Mouse (Mus musculus) ovary, postnatal 10 days (tissue): ENCODE results near the gene Gm9573.

Source experiments
- DNase-seq: peaks from one replicate; pipeline ENCODE4 v3.0.0; 2022; ENCODE audit warnings: low spot score

Gm9573 gene

DNA sequence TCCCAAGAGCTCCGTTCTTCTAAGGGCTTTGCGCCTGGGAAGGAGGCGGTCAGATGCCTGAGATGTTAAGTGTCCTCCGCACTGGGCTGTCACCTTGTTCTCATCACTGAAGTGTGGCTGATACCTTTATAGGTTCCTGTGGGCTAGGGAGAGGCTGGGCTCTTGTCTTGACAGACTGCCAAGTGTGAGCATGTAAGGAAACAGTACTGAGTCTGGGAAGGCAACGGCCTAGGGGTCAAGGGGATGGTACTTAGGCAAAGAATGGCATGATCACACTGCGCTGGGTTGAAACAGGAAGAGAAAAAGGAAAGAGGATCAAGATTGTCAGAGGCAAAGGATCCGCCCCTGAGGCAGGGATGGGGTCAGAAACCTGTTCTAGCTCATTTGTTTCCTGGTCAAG is at the start of gene Gm9573:
TSS of gene Gm9573 (minus strand) at position 101 of the 400 bp plus-strand sequence.
- no peak for DNase-seq

DNA sequence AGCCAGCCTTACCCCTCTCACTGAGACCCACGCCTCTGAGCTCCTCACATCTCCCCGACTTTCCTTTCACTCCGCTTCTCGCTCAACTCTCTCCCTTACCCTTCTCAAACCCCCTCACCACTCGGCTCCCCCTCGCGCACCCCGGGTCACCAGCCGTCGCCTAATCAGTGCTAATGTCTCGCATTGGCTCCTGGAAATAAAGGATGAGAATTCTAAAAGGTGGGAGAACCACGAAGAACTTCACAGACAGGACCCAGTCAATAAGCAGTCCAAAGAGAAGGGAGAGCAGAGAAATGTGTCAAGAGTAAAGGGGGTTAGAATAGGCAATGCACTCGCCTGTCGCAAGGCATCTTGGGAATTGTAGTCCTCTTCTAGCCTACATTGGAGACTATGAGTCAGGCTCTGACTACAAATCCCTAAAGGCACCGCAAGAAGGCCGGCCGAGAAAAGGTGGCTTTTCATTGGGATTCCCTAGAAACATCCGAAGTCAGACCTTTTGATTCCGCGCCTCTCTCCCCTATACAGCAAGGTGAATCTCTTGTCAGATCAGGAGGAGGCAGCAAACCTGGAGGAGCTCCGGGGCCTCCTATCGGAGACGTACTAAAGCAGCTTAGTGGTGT is 47.1 kb upstream of the Gm9573 start, which contains the start of gene Gtf2h4:
TSS of gene Gtf2h4 (minus strand) at position 324 of the 620 bp plus-strand sequence.
- DNase-seq, result peak; percentile 42

DNA sequence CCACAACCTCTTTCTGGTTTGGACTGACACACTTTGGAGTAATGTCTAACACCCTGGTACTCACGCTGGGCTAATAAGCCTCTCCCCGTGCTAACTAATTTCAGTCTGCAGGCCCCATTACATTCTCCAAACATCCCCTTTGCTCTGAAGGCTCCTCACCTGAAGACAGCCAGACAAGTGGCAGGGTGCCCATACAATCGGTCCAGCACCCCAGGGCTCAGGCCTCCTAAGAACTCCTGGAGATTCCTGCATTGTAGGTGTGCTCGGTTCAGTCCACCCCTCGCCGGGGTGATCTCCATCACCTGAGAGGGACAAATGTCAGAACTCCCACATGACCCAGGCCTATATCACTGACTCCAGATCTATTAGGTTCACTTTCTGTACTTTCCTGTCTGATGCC is 46.1 kb upstream of the Gm9573 start:
- DNase-seq, result no peak

DNA sequence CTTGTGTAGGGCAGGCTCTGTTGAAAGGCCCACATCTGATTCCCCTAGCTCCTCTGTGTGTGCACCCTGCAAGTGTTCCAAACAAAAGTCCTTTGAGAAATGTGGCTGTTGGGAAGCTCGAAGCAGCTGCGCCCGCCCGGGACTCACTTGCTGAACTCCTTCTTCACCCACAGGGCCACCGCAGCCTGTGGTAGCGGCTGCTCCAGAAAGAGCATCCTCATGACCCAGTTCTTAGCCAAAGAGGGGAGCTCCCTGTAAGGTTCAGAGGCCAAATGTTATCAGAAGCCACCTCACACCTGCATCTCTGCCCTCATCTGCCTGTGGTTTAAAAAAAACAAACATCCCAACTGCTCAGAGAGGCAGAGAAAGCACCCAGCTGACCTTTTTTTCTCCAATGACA is 45.4 kb upstream of the Gm9573 start:
- DNase-seq, result no peak

DNA sequence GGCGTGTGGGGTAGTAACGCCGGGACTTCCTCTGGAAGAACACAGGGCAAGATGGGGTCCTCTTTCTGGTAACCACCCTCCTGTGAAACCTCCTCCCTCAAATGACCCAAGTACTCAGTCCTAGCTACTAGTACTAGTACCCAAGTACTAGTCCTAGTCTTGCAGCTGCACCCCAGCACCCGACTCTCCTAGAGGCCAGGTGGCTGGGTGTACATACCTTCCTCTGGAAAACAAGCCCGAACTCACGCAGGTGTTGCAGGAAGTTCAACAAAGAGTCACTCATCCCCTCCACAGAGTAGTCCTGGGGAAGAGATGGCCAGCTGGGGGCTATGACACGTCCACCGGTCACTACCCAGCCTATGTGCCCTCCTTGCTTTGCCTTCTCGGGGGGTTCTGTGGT is 43.3 kb upstream of the Gm9573 start:
- no peak for DNase-seq

DNA sequence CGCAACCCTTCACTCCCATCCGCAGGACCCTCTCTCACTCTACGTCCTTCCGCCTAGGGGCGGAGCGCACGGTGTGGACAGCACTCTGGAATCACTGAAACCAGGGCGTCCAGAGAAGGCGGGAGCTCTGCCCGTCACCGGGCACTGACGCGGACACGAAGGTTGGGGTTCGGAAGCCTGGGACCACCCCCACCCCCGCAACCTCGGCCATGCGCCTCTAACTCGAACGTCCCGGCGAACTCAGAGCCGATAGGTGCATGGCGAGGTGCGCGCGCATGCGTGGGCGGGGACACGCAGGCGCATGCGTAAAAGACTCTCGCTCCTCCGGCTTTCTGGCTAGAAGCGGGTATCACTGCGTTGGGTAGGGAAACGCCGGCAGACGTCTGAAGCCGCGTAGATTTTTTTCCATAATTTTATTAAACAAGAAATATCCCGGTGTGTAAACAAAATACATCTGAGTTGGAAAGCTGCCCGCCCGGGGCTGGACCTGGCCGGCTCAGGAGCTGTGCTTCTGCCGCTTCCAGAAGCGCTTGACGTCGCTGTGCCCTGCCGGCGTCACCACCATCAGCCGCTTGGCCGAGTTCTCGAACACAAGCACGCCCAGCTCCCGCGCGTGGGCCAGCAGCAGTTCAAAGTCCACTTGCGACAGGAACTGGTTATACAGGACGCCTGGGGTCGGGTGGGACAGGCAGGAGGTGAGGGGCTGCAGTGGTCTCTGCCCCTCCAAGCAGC is 41.1 kb upstream of the Gm9573 start, which contains the start of gene Vars2:
TSS of gene Vars2 (minus strand) at position 259 of the 732 bp plus-strand sequence.
- DNase-seq, result peak; percentile 96

DNA sequence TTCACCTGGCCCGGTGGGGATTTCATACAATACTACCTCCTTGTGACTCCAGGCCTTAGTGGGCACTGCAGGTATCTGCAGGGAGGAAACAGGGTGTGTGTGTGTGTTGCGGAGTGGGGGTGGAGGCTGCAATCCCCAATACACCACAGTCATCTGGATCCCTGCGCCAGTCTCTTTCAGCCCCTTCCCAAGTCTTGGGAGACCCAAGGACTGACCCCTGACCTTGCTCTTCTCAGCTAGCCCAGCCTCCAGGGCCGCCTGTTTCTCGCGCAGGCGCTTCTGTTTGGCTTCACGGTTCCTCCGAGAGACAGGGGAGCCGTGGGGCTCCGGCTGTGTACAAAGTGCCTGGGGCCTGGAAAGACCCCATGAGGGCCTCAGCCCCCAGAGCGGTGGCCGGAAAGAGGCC is 40.4 kb upstream of the Gm9573 start:
- DNase-seq, result peak; percentile 48

DNA sequence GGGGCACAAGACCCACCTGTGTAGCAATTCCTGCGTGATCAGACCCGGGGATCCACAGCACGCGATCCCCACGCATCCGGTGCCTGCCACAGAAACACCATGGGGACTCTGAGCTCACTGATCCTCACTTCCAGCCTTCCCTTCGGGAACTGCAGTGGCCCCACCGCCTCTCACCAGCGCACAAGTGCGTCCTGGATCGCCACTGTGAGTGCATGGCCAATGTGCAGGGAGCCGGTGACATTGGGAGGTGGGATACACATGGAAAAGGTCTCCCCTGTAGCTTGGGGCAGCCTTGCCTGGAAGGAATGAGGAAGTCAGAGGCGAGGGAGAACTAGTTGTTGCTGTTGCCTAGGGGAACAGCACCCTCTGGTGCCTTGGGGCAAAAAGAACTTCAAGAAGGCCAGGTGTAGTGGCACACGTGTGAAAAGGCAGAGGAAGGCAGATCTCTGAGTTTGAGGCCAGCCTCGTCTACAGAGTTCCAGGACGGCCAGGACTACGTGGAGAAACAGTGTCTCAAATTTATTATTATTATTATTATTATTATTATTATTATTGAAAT is 39.6 kb upstream of the Gm9573 start:
- no peak for DNase-seq

DNA sequence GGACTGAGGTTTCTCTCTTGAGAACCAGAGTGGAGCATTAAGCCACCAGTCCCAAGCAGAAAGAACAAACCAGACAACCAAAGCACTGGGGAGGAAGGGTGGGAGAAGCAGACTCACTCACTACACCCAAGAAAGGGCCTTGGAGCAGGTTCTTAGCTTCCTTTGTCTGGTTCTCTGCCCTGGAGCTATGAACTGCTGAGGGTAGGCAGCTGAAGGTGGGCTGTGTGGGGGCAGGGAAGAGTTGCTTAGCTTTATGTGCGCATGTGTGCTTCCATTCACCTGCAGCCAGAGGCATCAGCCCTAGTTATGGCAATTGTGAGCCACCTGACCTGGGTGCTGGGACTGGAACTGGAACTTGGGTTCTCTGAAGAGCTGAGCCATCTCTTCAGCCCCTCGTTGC is 26.6 kb upstream of the Gm9573 start:
- DNase-seq, result no peak

DNA sequence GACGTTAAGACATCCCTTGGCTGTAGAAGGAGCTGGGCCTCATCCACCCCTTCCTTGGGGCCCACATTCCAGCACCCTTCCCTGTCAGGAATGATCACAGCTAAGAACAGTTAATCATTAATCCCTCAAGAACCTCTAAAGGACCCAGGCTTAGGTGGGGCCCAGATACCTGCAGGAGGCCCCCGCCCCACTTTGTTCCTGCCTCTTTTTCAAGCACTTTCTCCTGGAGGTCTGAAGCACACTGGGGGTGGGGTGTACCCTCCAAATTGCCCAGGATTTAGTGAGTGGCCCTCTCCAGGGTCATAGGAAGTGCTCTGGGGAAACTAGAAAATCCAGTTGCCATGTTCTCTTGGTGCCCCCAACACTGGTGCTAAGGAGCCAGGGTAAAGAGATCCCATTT is 23.0 kb upstream of the Gm9573 start:
- DNase-seq, result no peak

DNA sequence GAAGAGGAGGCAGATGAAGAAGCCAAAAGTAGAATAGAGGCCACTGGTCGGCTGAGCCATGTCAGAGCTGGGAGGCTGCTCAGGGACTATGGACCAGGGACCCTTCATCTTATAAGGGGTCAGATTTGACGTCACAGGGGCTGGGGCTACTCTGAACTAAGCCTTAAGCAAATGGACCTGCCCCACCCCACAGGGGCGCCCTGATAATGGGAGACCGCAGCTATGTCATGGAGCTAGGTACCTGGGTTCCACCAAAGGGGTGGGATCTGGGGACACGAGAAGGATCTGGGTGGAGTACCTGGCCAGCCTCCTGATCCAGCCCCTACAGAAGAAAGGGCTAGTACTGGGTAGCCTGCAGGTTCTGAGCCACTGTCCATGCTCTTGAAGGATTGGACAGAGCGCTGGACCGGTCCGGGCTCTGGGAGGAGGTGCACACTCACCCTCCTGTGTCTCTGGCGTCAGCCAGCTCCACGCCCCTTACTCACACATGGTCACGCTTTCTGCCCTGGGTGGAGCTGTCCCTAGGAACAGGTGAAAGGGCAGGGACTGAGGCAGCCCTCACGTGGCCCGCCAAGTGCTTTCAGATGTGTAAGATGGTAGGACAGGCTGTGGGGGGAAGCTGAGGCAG is 17.3 kb upstream of the Gm9573 start, which contains the start of gene Mucl3:
TSS of gene Mucl3 (minus strand) at position 87 of the 628 bp plus-strand sequence.
- DNase-seq, result no peak

DNA sequence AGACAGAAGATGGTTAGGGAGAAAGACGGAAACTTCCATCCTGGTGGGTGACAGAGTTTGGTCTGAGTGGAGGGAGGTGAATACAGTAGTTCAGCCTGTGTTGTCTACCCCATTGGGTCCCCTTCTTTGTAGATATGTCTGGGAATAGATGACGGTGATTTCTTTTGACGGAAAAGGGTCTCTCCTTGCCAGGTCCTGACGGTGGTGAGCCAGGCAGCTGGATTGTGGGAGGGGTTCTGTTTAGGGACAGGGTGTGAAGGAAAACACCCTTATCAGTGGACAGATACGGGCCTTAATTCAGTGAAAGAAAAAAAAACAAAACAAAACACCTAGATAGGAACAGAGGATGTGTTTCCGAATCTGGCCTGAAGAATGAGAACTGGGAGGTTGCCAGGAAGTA is 12.9 kb upstream of the Gm9573 start:
- no peak for DNase-seq

DNA sequence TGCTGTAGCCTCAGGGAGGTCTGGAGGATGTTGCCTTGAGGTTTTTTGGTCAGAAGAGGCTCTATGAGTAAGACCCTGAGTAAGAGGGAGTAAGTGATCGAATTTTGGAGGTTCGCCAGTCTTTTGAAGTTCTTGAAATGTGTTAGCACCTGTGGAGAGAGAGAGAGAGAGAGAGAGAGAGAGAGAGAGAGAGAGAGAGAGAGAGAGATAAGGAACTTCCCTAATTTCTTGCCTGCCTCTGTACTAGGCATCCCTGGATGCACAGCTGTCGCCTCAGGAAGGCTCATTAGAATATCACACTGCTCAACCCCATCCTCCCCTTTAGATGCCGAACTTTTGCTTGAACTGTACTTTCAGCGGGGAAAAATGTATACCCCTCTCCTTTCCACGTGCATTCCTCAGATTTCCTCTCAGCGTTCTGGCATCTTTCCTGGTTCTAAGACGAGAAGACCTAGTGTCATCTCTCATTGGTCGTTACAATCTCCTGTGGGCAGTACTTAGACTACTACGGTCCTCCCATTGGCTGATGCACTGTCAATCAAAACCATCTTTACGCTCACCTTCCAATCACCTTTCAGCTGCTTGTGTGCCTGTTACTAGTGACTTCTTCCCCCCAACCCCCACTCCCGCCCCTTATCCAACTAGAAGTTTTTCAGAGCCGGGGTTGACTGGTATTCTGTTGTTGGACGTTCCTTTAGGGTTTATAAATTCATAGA is 12.2 kb upstream of the Gm9573 start:
- DNase-seq, result peak; percentile 50

DNA sequence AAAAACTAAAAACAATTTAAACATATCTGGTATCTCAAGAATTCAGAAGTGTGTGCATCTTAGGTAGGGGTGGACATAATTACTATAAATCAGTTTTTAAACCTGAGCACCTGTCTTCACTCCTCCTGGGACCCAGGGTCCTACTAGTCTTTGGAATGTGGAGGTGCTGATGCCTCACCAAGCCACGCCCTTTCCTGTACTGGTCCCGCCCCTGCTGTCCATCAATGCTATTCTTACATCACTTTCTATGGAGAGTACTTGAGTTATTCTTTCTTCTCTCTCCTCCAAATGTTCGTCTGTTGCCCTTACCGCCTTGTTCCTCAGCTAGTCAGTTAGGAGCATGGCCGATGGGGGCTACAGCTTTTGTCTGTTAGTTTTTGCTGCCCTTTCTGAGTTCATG is 9.9 kb upstream of the Gm9573 start:
- no peak for DNase-seq

DNA sequence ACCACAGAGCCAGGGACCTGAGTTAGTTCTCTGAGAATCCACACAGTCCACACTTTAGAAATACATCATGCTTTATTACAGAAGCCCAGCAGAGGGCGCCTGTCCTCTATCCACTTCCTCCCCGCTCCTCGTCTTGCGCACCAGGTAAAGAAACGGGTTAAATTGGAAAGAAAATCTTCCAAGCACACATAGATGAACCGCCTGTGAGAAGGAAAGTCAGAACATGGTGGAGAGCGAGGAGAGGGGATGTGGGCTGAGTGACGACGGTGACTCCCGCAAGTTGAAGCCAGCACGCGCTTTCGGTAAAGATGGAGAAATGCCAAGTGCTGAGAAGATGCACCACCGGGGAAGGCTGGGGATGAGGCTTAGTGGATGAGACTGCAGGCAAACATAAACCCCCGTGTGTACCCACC is 9.3 kb upstream of the Gm9573 start:
- DNase-seq, result peak; percentile 33

DNA sequence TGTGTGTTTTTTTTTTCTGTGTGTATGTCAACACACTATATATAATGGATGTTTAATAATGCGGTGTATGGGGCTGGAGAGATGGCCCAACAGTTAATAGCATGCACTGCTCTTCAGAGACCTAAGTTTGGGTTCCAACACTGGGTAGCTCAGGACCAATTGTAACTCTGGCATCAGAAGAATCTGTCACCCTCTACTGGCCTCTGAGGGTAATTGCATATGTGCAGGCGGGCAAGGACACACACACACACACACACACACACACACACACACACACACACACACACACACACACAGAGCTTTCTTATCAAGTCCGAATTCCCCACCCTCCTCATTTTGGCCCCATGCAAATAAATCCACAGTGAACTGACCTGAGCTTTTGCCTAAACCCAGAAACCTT is 8.8 kb upstream of the Gm9573 start:
- no peak for DNase-seq

DNA sequence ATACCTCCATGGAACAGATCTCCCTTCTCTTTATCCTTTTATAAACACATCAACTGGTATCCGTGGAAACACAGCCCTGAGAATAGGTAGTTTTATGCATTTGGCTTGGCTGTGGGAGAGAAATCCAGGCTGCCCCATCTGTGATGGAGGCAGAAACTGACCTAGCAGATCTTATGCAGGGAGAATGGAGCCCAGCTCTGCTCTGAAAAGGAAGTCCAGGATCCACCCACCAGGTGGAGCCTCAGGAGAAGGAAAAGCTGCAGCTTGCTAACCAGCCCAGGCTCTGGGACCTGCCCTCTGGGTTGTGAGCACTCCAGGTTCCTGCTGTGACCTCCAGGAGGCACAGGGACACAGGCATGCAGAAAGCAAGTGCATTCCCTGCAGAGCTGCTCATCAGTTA is 7.6 kb upstream of the Gm9573 start:
- DNase-seq, result no peak

DNA sequence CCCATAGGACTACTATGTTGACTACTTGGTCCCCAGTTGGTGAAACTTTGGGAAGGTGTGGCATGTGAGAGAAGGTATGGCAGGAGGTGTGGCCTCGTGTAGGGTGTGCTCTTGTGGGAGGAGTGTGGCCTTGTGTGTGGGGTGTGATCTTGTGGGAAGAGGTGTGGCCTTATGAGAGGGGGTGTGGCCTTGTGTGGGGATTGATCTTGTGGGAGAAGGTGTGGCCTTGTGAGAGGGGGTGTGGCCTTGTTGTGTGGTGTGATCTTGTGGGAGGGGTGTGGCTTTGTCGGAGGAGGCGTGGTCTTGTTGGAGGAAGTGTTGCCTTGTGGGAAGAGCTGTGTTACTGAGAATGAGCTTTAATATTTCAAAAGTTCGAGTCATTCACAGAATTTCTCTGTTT is 9.3 kb downstream of the Gm9573 start:
- no peak for DNase-seq

DNA sequence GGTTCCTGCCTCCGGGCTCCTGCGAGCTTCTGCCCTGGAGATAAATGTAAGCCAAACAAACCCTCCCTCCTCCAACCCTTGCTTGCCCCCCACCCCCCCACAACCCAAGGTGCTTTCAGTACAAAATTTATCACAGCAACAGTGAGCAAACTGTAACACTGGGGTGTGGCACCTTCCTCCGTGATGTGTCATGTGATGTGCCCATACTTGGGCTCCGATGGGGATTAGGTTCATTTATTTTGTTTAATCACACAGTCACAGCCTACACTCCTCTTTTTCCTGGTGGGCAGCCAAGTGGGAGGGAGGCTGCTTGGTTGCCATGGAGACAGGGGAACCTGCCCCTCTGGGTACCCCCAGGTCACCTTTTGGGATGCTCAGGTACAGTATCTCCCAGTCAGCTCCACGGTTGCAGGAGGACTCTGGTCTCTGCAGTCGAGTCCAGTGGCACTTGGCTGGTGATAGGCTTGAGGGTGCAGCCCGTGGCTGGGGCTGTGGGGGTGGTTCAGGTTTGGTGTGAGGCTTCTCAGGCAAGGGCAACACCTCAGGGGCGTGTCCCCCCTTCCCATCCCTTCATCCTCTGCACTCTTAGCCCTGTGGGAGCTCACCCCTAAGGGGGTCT is 24.6 kb downstream of the Gm9573 start:
- DNase-seq, result no peak

DNA sequence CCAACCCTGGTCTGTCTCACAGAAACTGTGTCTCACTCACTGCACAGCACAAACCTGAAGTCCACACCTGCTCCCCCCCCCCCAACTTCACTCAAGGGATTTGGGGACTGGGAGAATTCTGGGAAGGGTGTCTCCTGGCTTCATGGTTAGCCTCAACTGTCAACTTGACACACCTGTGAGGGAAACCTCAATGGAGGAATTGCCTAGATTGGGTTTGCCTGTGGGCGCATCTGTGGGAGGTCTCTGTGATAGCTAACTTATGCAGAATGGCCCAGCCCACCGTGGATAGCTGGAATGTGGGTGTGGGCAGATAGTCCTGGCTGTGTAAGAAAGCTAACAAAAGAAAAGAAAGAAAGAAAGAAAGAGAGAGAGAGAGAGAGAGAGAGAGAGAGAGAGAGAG is 25.2 kb downstream of the Gm9573 start, which contains the start of gene Sfta2:
TSS of gene Sfta2 (plus strand) at position 301 of the 400 bp plus-strand sequence.
- DNase-seq, result no peak

DNA sequence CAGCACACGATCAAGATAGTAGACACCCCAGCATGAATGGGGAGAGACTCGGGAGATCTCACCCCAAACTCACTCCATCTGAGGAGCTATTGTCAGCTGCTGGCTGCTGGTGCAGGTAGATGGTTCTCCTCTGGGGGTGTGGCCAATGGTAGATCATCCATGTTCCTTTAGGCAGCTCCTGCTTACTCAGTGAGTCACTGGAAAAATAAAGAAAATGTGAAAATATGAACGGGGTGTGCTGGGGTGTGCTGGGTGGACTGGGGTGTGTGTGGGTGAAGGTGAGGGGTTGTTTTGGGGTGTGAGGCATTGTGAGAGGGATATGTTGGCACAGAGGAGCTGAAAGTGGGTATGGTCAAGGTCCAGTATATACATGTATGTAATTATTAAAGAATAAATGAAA is 29.0 kb downstream of the Gm9573 start:
- DNase-seq, result no peak

DNA sequence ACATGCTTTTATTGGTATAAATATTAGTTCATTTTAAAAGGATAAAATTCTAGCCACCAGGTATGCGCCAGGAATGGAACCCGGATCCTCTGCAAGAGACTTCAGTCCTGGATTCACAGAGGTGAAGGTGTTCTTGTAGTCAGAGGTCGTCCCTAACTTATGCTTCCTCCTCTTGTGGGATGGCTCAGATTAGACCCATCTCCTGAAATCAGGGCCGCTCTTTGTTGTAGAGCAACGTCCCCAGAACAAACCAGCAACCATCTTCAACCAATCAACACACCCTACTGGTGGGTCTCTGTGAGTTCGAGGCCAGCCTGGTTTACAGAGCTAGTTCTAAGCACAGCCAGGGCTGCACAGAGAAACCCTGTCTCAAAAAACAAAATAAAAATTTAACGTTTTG is 32.0 kb downstream of the Gm9573 start:
- DNase-seq, result no peak
